Mouse (Mus musculus) heart, postnatal 4 days (tissue): ENCODE measurements around the gene Trappc2l. TPM values are rescaled to one million over a fixed set of nuclear protein-coding genes. Genes with fewer than 3 reads are reported as not detected.

Experiments used
- DNase-seq: peaks from one replicate; pipeline ENCODE4 v3.0.0; 2021
- total RNA-seq, 2 experiments: library from RNA; stranded (reverse); gene quantifications; 2 replicates each; pipeline ENCODE4 v1.2.3; 2021

Gene Trappc2l
- total RNA-seq, 2 experiments from 2014 or later = 48.7 to 56.3 TPM

DNA sequence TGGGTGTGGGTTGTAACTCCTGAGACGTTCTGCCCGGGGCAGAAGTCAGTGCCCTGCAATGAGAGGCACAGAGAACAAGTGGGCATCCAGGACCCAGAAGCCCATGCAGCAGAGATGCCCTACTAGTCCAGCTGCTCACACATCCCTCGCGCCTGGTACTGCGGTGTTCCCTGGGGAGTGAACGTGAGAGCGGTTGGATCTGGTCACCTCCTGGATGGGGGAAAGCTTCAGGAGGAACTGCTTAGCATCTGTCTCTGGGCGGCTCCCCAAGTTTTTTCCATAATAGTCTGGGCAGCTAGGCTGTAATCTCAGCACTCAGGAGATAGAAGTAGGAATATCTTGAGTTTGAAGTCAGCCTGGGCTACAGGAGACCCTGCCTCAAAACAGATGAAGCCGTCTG is 26.5 kb upstream of the Trappc2l start:
- no peak for DNase-seq

- no peak for DNase-seq
Observed at GRCm38 (mm10) chr8:122585411-122585891, 26.0 kb upstream of the Trappc2l start.

GRCm38 (mm10) chr8:122586171-122586570 is 25.3 kb upstream of the Trappc2l start:
- DNase-seq = no peak

- no peak for DNase-seq
Observed at GRCm38 (mm10) chr8:122586749-122587148, 24.7 kb upstream of the Trappc2l start.

GRCm38 (mm10) chr8:122593240-122593639 is 18.2 kb upstream of the Trappc2l start:
- DNase-seq = no peak

DNA sequence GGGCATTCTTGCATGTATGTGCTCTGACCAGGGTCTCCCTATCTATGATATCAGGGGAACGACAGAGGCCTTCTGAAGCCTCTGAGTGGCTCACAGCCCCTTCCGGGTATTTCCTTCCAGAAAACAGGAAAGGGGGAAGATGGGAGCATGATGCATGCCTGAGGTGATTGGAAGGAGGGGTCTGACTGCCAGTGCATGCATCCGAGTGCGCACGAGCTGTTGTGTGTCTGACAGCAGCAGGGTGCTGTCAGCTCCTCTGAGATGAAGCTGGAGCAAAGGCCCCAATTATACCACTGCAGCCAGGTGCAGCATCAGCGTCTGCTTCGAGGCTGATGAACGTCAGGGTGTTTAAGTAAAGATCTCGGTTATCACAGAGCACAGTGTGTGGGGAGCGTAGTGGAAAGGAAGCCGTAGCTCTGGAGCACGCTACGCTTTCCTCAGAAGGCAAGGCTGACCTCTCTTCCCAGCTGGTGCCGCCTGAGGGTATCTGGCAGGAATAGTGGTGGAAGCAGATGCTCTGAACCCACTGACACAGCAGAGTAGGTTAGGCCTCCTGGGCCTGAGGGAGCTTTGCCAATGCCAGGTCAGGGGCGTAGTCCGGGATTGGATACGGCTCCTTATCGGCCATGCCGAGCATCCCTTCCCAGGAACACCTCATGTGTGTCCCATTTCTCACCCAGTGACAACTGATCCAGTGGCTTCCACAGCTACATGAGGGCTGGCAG is 17.5 kb upstream of the Trappc2l start:
- DNase-seq = no peak

- no peak for DNase-seq
Observed at GRCm38 (mm10) chr8:122596031-122596430, 15.4 kb upstream of the Trappc2l start.

GRCm38 (mm10) chr8:122600666-122601065 is 10.8 kb upstream of the Trappc2l start:
- DNase-seq = no peak

DNA sequence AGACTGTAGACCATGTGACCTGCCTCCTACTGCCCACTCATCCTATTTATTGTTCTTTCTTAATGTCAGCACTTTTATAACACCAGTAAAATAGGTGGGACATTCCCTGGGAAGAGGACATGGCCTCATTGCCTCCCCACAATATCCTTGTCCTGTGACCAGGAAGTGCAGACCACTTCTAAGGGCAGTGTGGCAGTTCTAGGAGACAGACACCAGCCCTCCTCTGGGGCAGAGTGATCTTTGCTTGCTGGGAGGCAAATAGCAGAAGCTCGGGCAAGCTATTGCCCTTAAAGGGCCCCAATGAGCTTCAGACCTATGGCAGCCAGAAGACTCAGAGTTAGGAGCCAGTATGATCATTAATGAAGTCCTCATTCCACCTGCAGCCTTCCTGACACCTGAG is 6.8 kb upstream of the Trappc2l start:
- DNase-seq = no peak

GRCm38 (mm10) chr8:122605367-122605766 is 6.1 kb upstream of the Trappc2l start:
- DNase-seq = no peak

- DNase-seq = no peak
Observed at GRCm38 (mm10) chr8:122606810-122607209, 4.6 kb upstream of the Trappc2l start.

DNA sequence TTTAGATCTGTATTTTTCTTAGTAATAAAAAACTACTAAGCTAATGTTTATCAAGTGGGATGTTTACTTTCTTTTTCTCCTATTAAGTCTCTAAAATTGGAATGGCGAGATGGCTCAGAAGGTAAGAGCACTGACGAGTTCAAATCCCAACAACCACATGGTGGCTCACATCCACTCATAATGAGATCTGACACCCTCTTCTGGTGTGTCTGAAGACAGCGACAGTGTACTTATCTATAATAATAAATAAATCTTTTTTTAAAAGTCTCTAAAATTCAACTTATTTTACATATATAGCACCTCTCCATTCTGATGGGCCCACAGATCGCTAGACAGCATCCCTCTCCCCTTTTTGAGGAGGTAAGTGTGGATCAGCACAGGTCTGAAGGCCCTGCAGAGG is 1.2 kb upstream of the Trappc2l start:
- no peak for DNase-seq

- DNase-seq = no peak
Observed at GRCm38 (mm10) chr8:122610612-122611277, 695 bp upstream of the Trappc2l start.

- peak; percentile 38 for DNase-seq
Observed at GRCm38 (mm10) chr8:122616181-122616905, 4.9 kb downstream of the Trappc2l start.

GRCm38 (mm10) chr8:122617947-122618546 is 6.6 kb downstream of the Trappc2l start:
- DNase-seq = peak; percentile 94

GRCm38 (mm10) chr8:122618660-122619378 is 7.4 kb downstream of the Trappc2l start:
- DNase-seq = no peak

- no peak for DNase-seq
Observed at GRCm38 (mm10) chr8:122620446-122620845, 9.0 kb downstream of the Trappc2l start.

- no peak for DNase-seq
Observed at GRCm38 (mm10) chr8:122622727-122623126, 11.3 kb downstream of the Trappc2l start, which contains the start of gene Pabpn1l. TSS of gene Pabpn1l (minus strand) at chr8:122622739.

GRCm38 (mm10) chr8:122623844-122624642 is 12.6 kb downstream of the Trappc2l start:
- peak; percentile 42 for DNase-seq

GRCm38 (mm10) chr8:122624653-122625052 is 13.2 kb downstream of the Trappc2l start:
- no peak for DNase-seq

GRCm38 (mm10) chr8:122625811-122626210 is 14.4 kb downstream of the Trappc2l start:
- DNase-seq = no peak
